Mouse (Mus musculus): ENCODE data around the gene Krt77. TPM values are rescaled to one million over a fixed set of nuclear protein-coding genes. Genes with fewer than 3 reads are reported as not detected.

The Krt77 gene
- polyA plus RNA-seq, 1 experiment from 2014 or later, result 0.32 TPM

GRCm38 (mm10) chr15:101852571-101852970, 16.9 kb downstream of the Krt77 start:
- DNase-seq (ENCODE audit: low spot score), result peak; percentile 31
- no peaks in the 10 kb centered on the region for H3K9me3 ChIP-seq (replicated peaks; ENCODE audit: control insufficient read depth, low read length)
- no peaks in the 10 kb centered on the region for H3K36me3 ChIP-seq (ENCODE audit: control insufficient read depth, insufficient read depth, low read length)
- ATAC-seq, result no peak
- H3K9ac ChIP-seq (ENCODE audit: low read length), result no peak overlapping the region
- H3K4me2 ChIP-seq (ENCODE audit: low read length), result no peak overlapping the region
- peaks cover 1% of the 10 kb centered on the region; the same call in 1 of the 2 replicates for H3K27me3 ChIP-seq (replicated peaks; ENCODE audit: control insufficient read depth, insufficient read depth, low read length)
- no peak overlapping the region for H3K4me3 ChIP-seq (ENCODE audit: low read depth, low read length)
- H3K27ac ChIP-seq (ENCODE audit: low read depth, low read length), result no peak overlapping the region
- 2% methylated on average over 5 of the region's 5 CpGs for WGBS
- no peaks in the 10 kb centered on the region; the same call in 1 of the 2 replicates for H3K4me1 ChIP-seq (ENCODE audit: control insufficient read depth, insufficient read depth, low read length)

DNA sequence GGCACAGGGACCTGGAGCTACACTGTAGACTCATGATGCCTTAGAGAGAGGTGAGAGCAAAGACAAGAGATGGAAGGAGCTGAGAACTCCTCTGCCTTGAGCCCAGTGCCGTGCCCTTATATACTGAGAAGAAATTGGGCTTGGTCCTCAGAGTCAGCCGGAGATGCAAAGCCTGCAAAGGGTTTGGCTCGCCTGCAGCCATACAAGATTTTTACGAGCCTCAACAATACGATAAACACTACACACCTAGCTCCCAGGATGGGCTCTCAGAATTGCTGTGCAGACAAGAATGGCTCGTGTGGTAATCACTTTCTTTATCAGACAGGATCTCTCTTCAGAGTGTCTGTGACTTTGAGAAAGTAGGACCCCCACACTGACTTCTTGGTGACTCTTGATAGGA, 18.8 kb downstream of the Krt77 start, which contains the start of gene Krt1:
Gene Krt1 (minus strand): TSS at position 101 of the 400 bp plus-strand sequence.
- DNase-seq (ENCODE audit: low spot score) (no peak), ATAC-seq (no peak)
- Histone ChIP-seq H3K27me3 (replicated peaks; ENCODE audit: control insufficient read depth, insufficient read depth, low read length) (no peaks in the 10 kb centered on the region), H3K27ac (ENCODE audit: low read depth, low read length) (no peak within 1 kb of the TSS), H3K4me3 (ENCODE audit: low read depth, low read length) (no peak within 1 kb of the TSS), H3K36me3 (ENCODE audit: control insufficient read depth, insufficient read depth, low read length) (no peaks in the 10 kb centered on the region), H3K9me3 (replicated peaks; ENCODE audit: control insufficient read depth, low read length) (no peaks in the 10 kb centered on the region), H3K9ac (ENCODE audit: low read length) (no peak within 1 kb of the TSS), H3K4me1 (ENCODE audit: control insufficient read depth, insufficient read depth, low read length) (no peaks in the 10 kb centered on the region; the same call in 1 of the 2 replicates), H3K4me2 (ENCODE audit: low read length) (no peak within 1 kb of the TSS)
- 87% methylated on average over 6 of the region's 6 CpGs for WGBS

GRCm38 (mm10) chr15:101845971-101846403, 23.5 kb downstream of the Krt77 start:
- H3K4me1 ChIP-seq (ENCODE audit: control insufficient read depth, insufficient read depth, low read length), result 0 out of 2 replicates have a peak, but pooled peaks cover 3% of the 10 kb centered on the region
- DNase-seq (ENCODE audit: low spot score) (peak; percentile 63), ATAC-seq (peak; percentile 90)
- H3K36me3 ChIP-seq (ENCODE audit: control insufficient read depth, insufficient read depth, low read length), result no peaks in the 10 kb centered on the region
- H3K9me3 ChIP-seq (replicated peaks; ENCODE audit: control insufficient read depth, low read length), result no peaks in the 10 kb centered on the region
- H3K9ac ChIP-seq (ENCODE audit: low read length), result peak overlapping the region; percentile 78
- WGBS, result under 1% methylated on average over 32 of the region's 37 CpGs
- peak overlapping the region; percentile 45 for H3K4me3 ChIP-seq (ENCODE audit: low read depth, low read length)
- H3K27me3 ChIP-seq (replicated peaks; ENCODE audit: control insufficient read depth, insufficient read depth, low read length), result no peaks in the 10 kb centered on the region
- peak overlapping the region; percentile 80 for H3K27ac ChIP-seq (ENCODE audit: low read depth, low read length)
- H3K4me2 ChIP-seq (ENCODE audit: low read length), result peak overlapping the region; percentile 72

- ATAC-seq (no peak), DNase-seq (ENCODE audit: low spot score) (no peak)
- Histone ChIP-seq H3K9me3 (replicated peaks; ENCODE audit: control insufficient read depth, low read length) (no peaks in the 10 kb centered on the region), H3K4me3 (ENCODE audit: low read depth, low read length) (no peak overlapping the region), H3K4me2 (ENCODE audit: low read length) (no peak overlapping the region), H3K27ac (ENCODE audit: low read depth, low read length) (no peak overlapping the region), H3K9ac (ENCODE audit: low read length) (no peak overlapping the region), H3K36me3 (ENCODE audit: control insufficient read depth, insufficient read depth, low read length) (no peaks in the 10 kb centered on the region), H3K4me1 (ENCODE audit: control insufficient read depth, insufficient read depth, low read length) (0 out of 2 replicates have a peak, but pooled peaks cover 3% of the 10 kb centered on the region), H3K27me3 (replicated peaks; ENCODE audit: control insufficient read depth, insufficient read depth, low read length) (no peaks in the 10 kb centered on the region)
- 58% methylated on average over 9 of the region's 9 CpGs for WGBS
Measured at GRCm38 (mm10) chr15:101843192-101843591, 26.3 kb downstream of the Krt77 start.

- H3K4me1 ChIP-seq (ENCODE audit: control insufficient read depth, insufficient read depth, low read length), result no peaks in the 10 kb centered on the region
- WGBS, result 68% methylated on average over 5 of the region's 5 CpGs
- H3K27ac ChIP-seq (ENCODE audit: low read depth, low read length), result no peak overlapping the region
- H3K27me3 ChIP-seq (replicated peaks; ENCODE audit: control insufficient read depth, insufficient read depth, low read length), result no peaks in the 10 kb centered on the region
- ATAC-seq (no peak), DNase-seq (ENCODE audit: low spot score) (no peak)
- no peak overlapping the region for H3K9ac ChIP-seq (ENCODE audit: low read length)
- H3K4me3 ChIP-seq (ENCODE audit: low read depth, low read length), result no peak overlapping the region
- H3K36me3 ChIP-seq (ENCODE audit: control insufficient read depth, insufficient read depth, low read length), result no peaks in the 10 kb centered on the region
- no peaks in the 10 kb centered on the region for H3K9me3 ChIP-seq (replicated peaks; ENCODE audit: control insufficient read depth, low read length)
- H3K4me2 ChIP-seq (ENCODE audit: low read length), result no peak overlapping the region
Measured at GRCm38 (mm10) chr15:101834784-101835328, 34.6 kb downstream of the Krt77 start.

- no peak for DNase-seq (ENCODE audit: low spot score)
- H3K4me3 ChIP-seq (ENCODE audit: low read depth, low read length), result no peak overlapping the region
- no peak overlapping the region for H3K27ac ChIP-seq (ENCODE audit: low read depth, low read length)
- H3K27me3 ChIP-seq (replicated peaks; ENCODE audit: control insufficient read depth, insufficient read depth, low read length), result no peaks in the 10 kb centered on the region
- no peak overlapping the region for H3K4me2 ChIP-seq (ENCODE audit: low read length)
- WGBS, result 69% methylated on average over 6 of the region's 6 CpGs
- ATAC-seq, result no peak
- H3K36me3 ChIP-seq (ENCODE audit: control insufficient read depth, insufficient read depth, low read length), result no peaks in the 10 kb centered on the region
- no peak overlapping the region for H3K9ac ChIP-seq (ENCODE audit: low read length)
- no peaks in the 10 kb centered on the region for H3K9me3 ChIP-seq (replicated peaks; ENCODE audit: control insufficient read depth, low read length)
- no peaks in the 10 kb centered on the region for H3K4me1 ChIP-seq (ENCODE audit: control insufficient read depth, insufficient read depth, low read length)
Measured at GRCm38 (mm10) chr15:101833131-101833530, 36.4 kb downstream of the Krt77 start.

- Histone ChIP-seq H3K27ac (ENCODE audit: low read depth, low read length) (no peak overlapping the region), H3K27me3 (replicated peaks; ENCODE audit: control insufficient read depth, insufficient read depth, low read length) (no peaks in the 10 kb centered on the region), H3K4me2 (ENCODE audit: low read length) (no peak overlapping the region), H3K4me1 (ENCODE audit: control insufficient read depth, insufficient read depth, low read length) (no peaks in the 10 kb centered on the region), H3K9ac (ENCODE audit: low read length) (no peak overlapping the region), H3K4me3 (ENCODE audit: low read depth, low read length) (no peak overlapping the region), H3K9me3 (replicated peaks; ENCODE audit: control insufficient read depth, low read length) (no peaks in the 10 kb centered on the region), H3K36me3 (ENCODE audit: control insufficient read depth, insufficient read depth, low read length) (no peaks in the 10 kb centered on the region)
- DNase-seq (ENCODE audit: low spot score) (peak; percentile 37), ATAC-seq (no peak)
- 49% methylated on average over 5 of the region's 5 CpGs for WGBS
Measured at GRCm38 (mm10) chr15:101829441-101829840, 40.1 kb downstream of the Krt77 start.

DNA sequence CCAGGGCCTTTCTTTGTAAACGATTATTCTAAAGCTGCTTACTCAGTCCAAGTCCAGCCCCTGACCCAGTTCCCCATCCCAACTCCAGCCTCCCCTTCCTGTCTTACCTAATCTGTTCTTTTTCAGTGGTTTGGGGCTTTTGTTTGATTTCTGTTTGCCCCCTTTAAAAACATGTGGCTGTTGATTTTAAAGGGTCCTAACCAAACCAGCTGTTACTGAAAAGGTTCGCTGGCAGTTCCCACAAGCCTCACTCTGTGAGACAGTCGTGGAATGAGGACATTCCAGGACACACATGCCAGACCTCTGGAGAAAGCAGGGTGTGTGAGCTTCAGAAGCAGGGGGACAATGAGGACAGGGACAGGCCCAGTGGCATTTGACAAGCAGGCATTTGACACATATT, 47.7 kb downstream of the Krt77 start:
- no peaks in the 10 kb centered on the region for H3K9me3 ChIP-seq (replicated peaks; ENCODE audit: control insufficient read depth, low read length)
- ATAC-seq, result no peak
- no peaks in the 10 kb centered on the region for H3K4me1 ChIP-seq (ENCODE audit: control insufficient read depth, insufficient read depth, low read length)
- no peak overlapping the region for H3K27ac ChIP-seq (ENCODE audit: low read depth, low read length)
- no peak overlapping the region for H3K4me3 ChIP-seq (ENCODE audit: low read depth, low read length)
- H3K9ac ChIP-seq (ENCODE audit: low read length), result no peak overlapping the region
- H3K4me2 ChIP-seq (ENCODE audit: low read length), result no peak overlapping the region
- WGBS, result 18% methylated on average over 3 of the region's 3 CpGs
- H3K36me3 ChIP-seq (ENCODE audit: control insufficient read depth, insufficient read depth, low read length), result no peaks in the 10 kb centered on the region
- no peak for DNase-seq (ENCODE audit: low spot score)
- H3K27me3 ChIP-seq (replicated peaks; ENCODE audit: control insufficient read depth, insufficient read depth, low read length), result no peaks in the 10 kb centered on the region

DNA sequence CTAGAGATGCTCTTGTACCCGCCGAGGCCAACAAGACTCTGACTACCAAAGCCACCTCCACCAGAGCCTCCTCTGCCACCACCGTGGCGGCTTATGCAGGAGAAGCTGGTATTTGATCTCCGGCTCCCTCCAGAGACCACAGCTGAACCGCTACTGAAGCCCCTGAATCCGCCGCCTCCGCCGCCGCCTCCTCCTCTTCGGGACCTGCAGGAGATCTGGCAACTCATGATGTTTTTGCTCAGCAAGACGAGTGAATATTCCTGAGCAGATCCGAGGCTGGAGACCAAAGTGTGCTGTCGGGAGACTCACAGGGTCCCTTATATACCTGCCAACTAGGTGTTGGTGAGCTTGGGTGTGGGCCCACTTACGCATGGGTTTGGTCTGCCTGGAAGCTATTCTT, 51.6 kb downstream of the Krt77 start, which contains the start of gene Krt2:
Gene Krt2 (minus strand): TSS at position 295 of the 400 bp plus-strand sequence.
- ATAC-seq, result no peak
- WGBS, result 88% methylated on average over 16 of the region's 16 CpGs
- no peaks in the 10 kb centered on the region for H3K36me3 ChIP-seq (ENCODE audit: control insufficient read depth, insufficient read depth, low read length)
- H3K4me1 ChIP-seq (ENCODE audit: control insufficient read depth, insufficient read depth, low read length), result no peaks in the 10 kb centered on the region
- no peaks in the 10 kb centered on the region for H3K27me3 ChIP-seq (replicated peaks; ENCODE audit: control insufficient read depth, insufficient read depth, low read length)
- no peak within 1 kb of the TSS for H3K9ac ChIP-seq (ENCODE audit: low read length)
- no peak within 1 kb of the TSS for H3K4me3 ChIP-seq (ENCODE audit: low read depth, low read length)
- no peak within 1 kb of the TSS for H3K27ac ChIP-seq (ENCODE audit: low read depth, low read length)
- no peak for DNase-seq (ENCODE audit: low spot score)
- no peaks in the 10 kb centered on the region for H3K9me3 ChIP-seq (replicated peaks; ENCODE audit: control insufficient read depth, low read length)
- H3K4me2 ChIP-seq (ENCODE audit: low read length), result no peak within 1 kb of the TSS

Data from forebrain, embryonic 14.5 days (tissue).